Mouse (Mus musculus) testis, adult 2 months (tissue): ENCODE data around the gene Slc7a9.

Source experiments
- CTCF ChIP-seq: fragments of 200-500 bp; IDR thresholded peaks from 2 replicates; pipeline ENCODE4 v1.5.1; 2012; ENCODE audit warnings: low read depth, mild to moderate bottlenecking, inconsistent platforms, low read length, moderate library complexity; ENCODE audit not compliant: control insufficient read depth, insufficient read depth, insufficient replicate concordance
- POLR2A ChIP-seq: fragments of 200-500 bp; IDR thresholded peaks from 2 replicates; pipeline ENCODE4 v1.6.1; 2012; ENCODE audit warnings: low read depth, mild to moderate bottlenecking, inconsistent platforms, low read length, moderate library complexity; ENCODE audit not compliant: control insufficient read depth

DNA sequence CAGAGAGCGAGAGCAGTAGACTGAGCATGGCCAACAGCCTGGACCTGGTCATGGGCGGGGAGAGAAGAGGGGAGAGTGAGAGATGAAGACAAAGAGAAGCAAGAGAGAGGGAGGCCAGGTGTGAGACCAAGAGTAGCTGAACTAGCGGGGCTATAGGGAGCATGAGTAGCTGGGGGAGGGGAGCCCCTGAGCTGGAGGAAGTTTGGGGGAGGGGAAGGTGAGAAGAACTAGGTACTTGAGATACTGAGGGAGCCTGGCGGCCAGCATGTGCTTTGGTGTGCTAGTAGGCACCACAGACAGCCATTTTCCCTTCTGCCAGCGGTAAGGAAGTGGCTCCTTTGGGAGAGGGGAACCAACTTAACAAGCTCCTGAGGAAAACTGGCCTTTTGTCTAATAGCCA, 33.4 kb upstream of the Slc7a9 start:
- TF ChIP-seq CTCF: no peak
- TF ChIP-seq POLR2A: no peak
